Mouse (Mus musculus) thymus, postnatal 0 days (tissue): Measurements from ENCODE around the gene Marc2. TPM values are rescaled to one million over a fixed set of nuclear protein-coding genes. Genes with fewer than 3 reads are reported as not detected.

Source experiments
- DNase-seq: peaks from one replicate; pipeline ENCODE4 v3.0.0-alpha.2; 2015; ENCODE audit warnings: low spot score
- polyA plus RNA-seq: library from polyadenylated mRNA; unstranded; fragments of >200 nt; fragmentation: Nextera tagmentation; extraction: Ambion mirVana; gene quantifications from 2 replicates; pipeline ENCODE4 v1.2.1, GENCODE M21; 2015

Marc2 gene
- polyA plus RNA-seq, 1 experiment from 2014 or later, result 272 TPM

- no peak for DNase-seq
These were observed 36.7 kb downstream of the Marc2 start for GRCm38 (mm10) chr1:184809578-184810001.

- no peak for DNase-seq
These were observed 37.7 kb downstream of the Marc2 start for GRCm38 (mm10) chr1:184808418-184809012.

- peak; percentile 41 for DNase-seq
These were observed 38.4 kb downstream of the Marc2 start for GRCm38 (mm10) chr1:184807627-184808417.

GRCm38 (mm10) chr1:184807123-184807522 is 39.1 kb downstream of the Marc2 start:
- DNase-seq, result no peak

DNA sequence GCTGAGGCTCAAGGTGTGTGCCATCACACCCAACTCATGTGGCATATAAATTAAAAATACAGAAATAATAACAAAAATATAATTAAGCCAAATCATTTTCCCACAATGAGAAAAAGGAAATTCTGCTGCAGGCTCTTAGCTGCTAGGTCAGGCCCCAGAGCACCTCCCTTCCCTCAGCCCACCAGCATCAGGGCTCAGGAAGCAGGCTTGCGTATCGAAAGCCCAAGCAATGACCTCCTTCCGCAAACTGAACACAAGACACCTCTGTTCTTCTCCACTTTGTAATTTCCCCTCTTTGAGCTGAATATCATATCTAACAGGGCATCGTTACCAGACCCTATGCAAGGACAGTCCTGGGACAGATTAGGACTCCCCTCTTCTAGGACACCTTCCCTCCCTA is 40.5 kb downstream of the Marc2 start:
- no peak for DNase-seq

- peak; percentile 86 for DNase-seq
These were observed 52.9 kb downstream of the Marc2 start for GRCm38 (mm10) chr1:184793163-184793876.

- DNase-seq, result peak; percentile 59
These were observed 55.1 kb downstream of the Marc2 start for GRCm38 (mm10) chr1:184791109-184791508.

DNA sequence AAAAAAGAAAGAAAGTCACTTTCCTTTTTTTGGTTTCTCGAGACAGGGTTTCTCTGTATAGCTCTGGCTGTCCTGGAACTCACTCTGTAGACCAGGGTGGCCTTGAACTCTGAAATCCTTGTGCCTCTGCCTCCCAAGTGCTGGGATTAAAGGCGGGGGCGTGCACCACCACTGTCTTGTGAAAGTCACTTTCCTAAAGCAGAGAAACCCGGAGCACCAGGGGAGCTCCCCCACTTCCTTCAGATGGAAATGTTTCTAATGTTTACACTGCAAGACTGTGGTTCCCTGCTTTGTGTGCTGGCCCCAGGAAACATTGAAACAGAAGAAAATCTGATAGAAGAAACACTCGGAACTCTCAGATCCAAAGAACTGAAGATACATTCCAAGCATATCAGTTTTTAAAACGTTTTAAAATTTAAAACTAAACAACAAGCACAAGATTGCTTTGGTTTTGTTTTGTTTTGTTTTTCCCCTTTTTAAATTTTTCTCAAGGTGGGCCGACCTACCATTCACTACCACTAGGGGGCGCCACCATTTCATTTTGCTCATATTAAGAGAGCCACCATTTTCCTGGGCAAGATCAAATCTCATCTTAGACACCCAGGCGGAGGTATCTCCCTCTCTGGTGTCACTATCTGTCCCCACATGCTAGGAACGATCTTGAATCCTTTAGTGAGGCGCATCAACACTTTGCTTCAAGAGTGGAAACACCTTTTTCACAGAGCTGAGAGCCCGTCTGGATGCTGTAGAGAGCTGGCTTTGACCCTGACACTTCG is 59.7 kb downstream of the Marc2 start:
- peak; percentile 6 for DNase-seq

DNA sequence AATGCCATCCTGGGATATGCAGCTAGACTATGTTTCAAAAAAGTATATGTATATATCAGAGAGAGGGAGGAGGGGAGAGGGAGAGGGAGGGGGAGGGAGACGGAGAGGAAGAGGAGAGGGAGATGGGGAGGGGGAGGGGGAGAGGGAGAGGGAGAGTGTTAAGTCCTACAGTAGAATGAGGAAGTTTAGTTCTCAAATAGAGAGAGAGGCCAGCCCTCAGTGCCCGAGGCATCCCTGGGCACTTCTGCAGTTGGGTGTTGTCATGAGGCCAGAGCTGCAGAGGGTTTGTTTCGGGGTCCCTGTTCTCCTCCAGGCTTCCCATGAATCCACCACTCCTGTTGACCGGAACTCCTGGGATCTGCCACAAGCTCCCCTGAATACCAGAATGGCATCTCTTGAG is 62.6 kb downstream of the Marc2 start:
- no peak for DNase-seq

DNA sequence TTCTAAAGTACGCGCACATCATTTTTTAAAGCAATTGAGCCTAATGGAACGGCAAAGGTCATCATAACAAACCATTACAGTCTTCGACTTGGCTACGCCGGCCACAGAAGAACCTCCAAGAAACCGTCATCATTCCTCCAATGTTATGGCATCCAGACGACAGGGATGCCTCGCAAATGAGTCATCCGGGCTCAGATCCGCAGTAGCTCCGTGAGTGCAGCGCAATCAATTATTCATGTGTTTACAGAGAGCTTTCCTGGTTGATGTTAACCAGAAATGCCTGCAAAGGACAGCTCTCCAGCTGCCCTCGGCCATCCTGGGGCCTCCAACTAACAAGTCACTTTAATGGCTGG is 64.1 kb downstream of the Marc2 start:
- no peak for DNase-seq

- no peak for DNase-seq
These were observed 64.7 kb downstream of the Marc2 start for GRCm38 (mm10) chr1:184781286-184782160.

DNA sequence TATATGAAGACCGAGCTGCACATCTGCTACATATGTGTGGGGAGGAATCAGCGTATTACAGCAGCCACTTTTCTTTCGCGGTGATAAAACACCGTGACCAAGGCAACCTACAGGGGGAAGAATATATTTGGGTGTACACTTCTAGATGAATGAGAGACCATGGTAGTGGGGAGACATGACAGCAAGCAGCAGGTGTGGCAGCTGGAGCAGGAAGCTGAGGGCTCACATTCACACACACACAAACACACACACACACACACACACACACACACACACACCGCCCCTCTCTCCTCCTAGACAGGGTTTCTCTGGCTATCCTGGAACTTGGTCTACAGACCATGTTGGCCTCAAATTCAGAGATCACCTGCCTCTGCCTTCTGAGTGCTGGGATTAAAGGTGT is 68.1 kb downstream of the Marc2 start:
- no peak for DNase-seq

- DNase-seq, result peak; percentile 7
These were observed 69.0 kb downstream of the Marc2 start for GRCm38 (mm10) chr1:184777061-184777795.

GRCm38 (mm10) chr1:184775289-184775688 is 71.0 kb downstream of the Marc2 start:
- no peak for DNase-seq

DNA sequence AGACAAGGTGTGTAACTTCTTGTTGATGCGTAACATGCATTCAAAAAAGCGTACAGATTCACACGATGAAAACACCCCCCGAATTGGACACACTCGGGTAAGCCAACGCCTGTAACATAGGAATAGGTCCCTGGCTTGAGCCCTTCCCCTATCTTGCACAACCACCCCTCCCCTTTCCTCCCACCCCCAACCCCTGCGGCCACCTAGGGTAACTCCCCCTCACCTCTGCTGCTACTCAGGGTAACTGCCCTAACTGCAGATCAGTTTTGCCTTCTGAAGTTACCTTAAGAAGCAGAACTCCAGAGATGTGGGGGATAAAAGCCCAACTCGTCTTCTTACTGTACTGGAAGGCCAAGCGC is 74.4 kb downstream of the Marc2 start:
- no peak for DNase-seq

GRCm38 (mm10) chr1:184771202-184771890 is 74.9 kb downstream of the Marc2 start:
- peak; percentile 67 for DNase-seq

- DNase-seq, result no peak
These were observed 82.4 kb downstream of the Marc2 start for GRCm38 (mm10) chr1:184763866-184764265.
